Mouse (Mus musculus): ENCODE results near the gene Tmem229b. TPM values are rescaled to one million over a fixed set of nuclear protein-coding genes. Genes with fewer than 3 reads are reported as not detected.
"Not testable (repeated sequence)": the region's sequence is repeated elsewhere in the genome, so short reads cannot be mapped to it uniquely, and the experiment has no call there.

The Tmem229b gene
- total RNA-seq, 2 experiments from 2014 or later: 4.6 to 8.6 TPM

DNA sequence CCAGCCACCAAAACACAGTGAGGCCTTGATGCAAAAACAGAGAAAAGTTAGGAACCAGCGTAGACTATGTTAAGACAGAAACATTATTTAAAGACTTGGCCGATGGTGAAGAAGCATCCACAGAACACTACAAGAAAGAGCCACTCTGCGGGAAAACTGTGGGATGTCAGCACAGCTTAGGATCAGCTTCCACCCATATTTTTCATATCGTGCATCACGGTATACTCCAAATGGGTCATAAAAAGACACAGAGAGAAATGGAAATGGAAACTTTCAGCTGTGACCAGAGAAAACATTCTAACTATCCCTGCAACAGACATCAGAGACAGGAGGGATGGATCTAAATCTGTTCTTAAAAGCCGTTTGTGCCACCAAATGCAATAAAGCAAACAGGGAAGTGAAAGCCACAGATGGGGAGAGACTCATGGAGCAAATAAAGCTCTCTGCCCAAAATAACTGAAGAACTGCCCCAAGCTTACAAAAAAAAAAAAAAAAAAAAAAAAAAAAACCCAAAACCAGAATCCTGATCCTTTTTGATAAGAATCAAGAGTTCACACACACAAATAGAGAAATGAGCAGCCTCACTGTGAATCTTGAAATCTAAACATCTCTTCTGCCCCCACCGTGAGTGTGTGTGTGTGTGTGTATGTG is 83.8 kb downstream of the Tmem229b start:
- DNase-seq: no peak
- Histone ChIP-seq H3K27ac (no peak overlapping the region), H3K4me3 (no peak overlapping the region)
- TF ChIP-seq CTCF (IDR thresholded peaks at IDR 0.05): no peak
- intact Hi-C loops (cut with DNase I): no loop called here

GRCm38 (mm10) chr12:78922977-78923376 is 84.5 kb downstream of the Tmem229b start:
- intact Hi-C loops (cut with DNase I); DNase-seq; H3K4me3 ChIP-seq; H3K27ac ChIP-seq: not testable (repeated sequence)

- Histone ChIP-seq H3K4me3 (no peak overlapping the region), H3K27ac (no peak overlapping the region)
- TF ChIP-seq CTCF (IDR thresholded peaks at IDR 0.05): no peak
- no peak for DNase-seq
- intact Hi-C loops (cut with DNase I): no loop called here
These were observed 85.4 kb downstream of the Tmem229b start for GRCm38 (mm10) chr12:78922058-78922457.

DNA sequence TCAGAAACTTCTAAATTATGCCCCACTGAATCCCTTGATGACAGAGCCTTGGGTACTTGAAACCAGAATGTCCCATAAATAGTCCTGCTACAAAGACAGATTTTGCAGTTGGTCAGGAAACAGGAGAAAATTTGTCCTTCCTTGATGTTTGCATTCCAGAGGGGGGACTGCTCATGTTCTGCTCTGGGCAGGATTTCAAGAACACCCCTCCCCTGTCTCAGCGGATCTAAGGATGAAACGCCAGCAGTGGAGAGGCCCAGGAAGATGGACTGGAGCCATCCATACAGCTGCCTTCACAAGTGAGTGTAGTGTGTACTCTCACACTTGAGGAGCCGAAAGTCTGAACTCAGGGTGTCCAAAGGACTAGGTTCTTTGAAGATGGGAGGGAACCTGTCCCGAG is 86.0 kb downstream of the Tmem229b start:
- no peak for TF ChIP-seq CTCF (IDR thresholded peaks at IDR 0.05)
- DNase-seq: no peak
- intact Hi-C loops (cut with DNase I): no loop called here
- Histone ChIP-seq H3K4me3 (no peak overlapping the region), H3K27ac (no peak overlapping the region)

DNA sequence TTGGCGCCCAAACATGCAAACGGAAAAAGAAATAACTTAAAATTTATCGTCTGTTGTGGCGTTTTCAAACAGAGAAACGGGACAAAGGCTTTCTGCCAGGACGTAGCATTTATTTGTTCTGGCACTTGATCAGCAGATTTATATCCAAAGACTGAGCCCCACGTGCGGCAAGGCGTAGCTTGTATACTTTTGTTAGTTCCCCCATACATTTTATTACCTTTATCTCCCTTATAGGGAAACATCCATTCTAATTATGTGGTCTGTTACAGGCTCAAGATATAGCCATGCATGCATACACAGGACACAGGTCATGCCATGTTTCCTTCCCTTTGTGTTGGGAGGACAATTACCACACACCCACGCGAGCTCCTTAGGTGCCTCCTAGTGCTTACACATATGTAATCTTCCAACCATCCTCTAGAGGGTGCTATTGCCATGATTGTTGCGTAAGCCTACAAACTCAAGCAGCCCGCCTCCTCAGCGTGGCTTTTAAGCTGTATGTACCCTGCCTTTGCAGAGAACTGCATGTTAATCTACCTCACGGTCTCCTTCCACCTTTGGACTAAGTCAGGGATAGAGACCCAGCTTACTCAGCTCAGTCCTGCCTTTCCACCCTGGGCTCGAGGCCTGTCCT is 88.2 kb downstream of the Tmem229b start:
- TF ChIP-seq CTCF (IDR thresholded peaks at IDR 0.05): peak; percentile 88
- intact Hi-C loops (cut with DNase I): loop anchor here (2.0 to 5.0 kb wide), 2 partner anchors 68 to 88 kb away; partner anchors contain the start of gene Tmem229b
- DNase-seq: peak; percentile 53

GRCm38 (mm10) chr12:78918227-78919078 is 89.0 kb downstream of the Tmem229b start:
- Histone ChIP-seq H3K4me3 (peak overlapping the region; percentile 37), H3K27ac (no peak overlapping the region)
- peak; percentile 81 for DNase-seq
- intact Hi-C loops (cut with DNase I): loop anchor here (1.0 to 5.0 kb wide), 5 partner anchors 68 to 178 kb away; partner anchors contain the start of gene Tmem229b
- TF ChIP-seq CTCF (IDR thresholded peaks at IDR 0.05): peak; percentile 88

More for the DNA sequence above, 88.2 kb downstream of the Tmem229b start:
- Histone ChIP-seq H3K4me3 (no peak overlapping the region), H3K27ac (no peak overlapping the region)

GRCm38 (mm10) chr12:78916278-78916677 is 91.1 kb downstream of the Tmem229b start:
- Histone ChIP-seq H3K4me3 (no peak overlapping the region), H3K27ac (no peak overlapping the region)
- no peak for TF ChIP-seq CTCF (IDR thresholded peaks at IDR 0.05)
- DNase-seq: no peak
- intact Hi-C loops (cut with DNase I): loop anchor here (5.0 kb wide), 1 partner anchor 91 kb away; the partner anchor contains the start of gene Tmem229b

DNA sequence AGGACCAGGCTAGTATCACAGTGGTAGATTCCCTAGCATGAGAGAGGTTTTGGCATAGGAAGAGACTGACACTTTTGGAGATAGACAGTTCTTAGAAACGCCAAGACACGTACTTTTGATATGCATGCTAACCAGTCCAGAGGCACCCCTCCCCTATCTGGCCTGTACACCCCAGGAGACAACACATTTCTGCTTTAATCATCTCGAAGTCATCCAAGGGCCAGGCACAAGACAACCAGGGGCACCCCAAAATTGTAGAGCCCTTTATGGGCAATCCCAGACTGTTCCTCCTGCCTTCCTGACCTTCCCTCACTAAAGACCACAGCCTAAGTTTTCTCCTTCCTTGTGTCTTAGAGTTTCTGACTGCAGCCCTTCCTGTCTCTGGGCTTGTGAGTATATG is 91.9 kb downstream of the Tmem229b start:
- intact Hi-C loops (cut with DNase I): loop anchor here (5.0 kb wide), 1 partner anchor 92 kb away; the partner anchor contains the start of gene Tmem229b
- no peak for TF ChIP-seq CTCF (IDR thresholded peaks at IDR 0.05)

GRCm38 (mm10) chr12:78914458-78914857 is 93.0 kb downstream of the Tmem229b start:
- TF ChIP-seq CTCF (IDR thresholded peaks at IDR 0.05): no peak
- intact Hi-C loops (cut with DNase I): no loop called here
- Histone ChIP-seq H3K4me3 (no peak overlapping the region), H3K27ac (no peak overlapping the region)
- DNase-seq: no peak

More for the DNA sequence above, 91.9 kb downstream of the Tmem229b start:
- Histone ChIP-seq H3K27ac (no peak overlapping the region), H3K4me3 (no peak overlapping the region)
- no peak for DNase-seq

Other genes with a start within 250 kb of the Tmem229b start
- 10 to 100 TPM; 59.8 to 66.2 TPM for gene Atp6v1d, start 146.0 kb downstream of the Tmem229b start, total RNA-seq (2021)
- 10 to 100 TPM; 38.8 to 44.9 TPM for gene Eif2s1, start 145.8 kb downstream of the Tmem229b start, total RNA-seq (2021)
- gene Plek2, start 100.7 kb downstream of the Tmem229b start, total RNA-seq (2021): under 1 TPM; 0.20 to 0.28 TPM
- 1 to 10 TPM; 1.1 to 1.3 TPM for gene Plekhh1, start 21.5 kb upstream of the Tmem229b start, total RNA-seq (2021)
- 1 to 10 TPM; 2.0 to 2.3 TPM for gene Pigh, start 82.0 kb upstream of the Tmem229b start, total RNA-seq (2021)
- gene Arg2, start 123.2 kb upstream of the Tmem229b start, total RNA-seq (2021): not detected
- gene Vti1b, start 165.0 kb upstream of the Tmem229b start, total RNA-seq (2021): 10 to 100 TPM; 72.1 to 88.9 TPM
- gene Rdh11, start 184.7 kb upstream of the Tmem229b start, total RNA-seq (2021): 1 to 10 TPM; 2.0 to 2.6 TPM
- gene Rdh12, start 201.3 kb upstream of the Tmem229b start, total RNA-seq (2021): under 1 TPM in 1 of 2 experiments, not detected in 1; 0.20 TPM